Mouse (Mus musculus): ENCODE measurements at regions not wholly inside any gene's neighbourhood (a gene's known extent, or its start where the extent isn't known, plus 50 kb on each side); places are given as distances from the start of the nearest gene placed in this dataset.
A peak's percentile ranks its signal among the peaks of the same experiment; 100 is the strongest.

GRCm38 (mm10) chr8:8984829-8985251, 294.5 kb upstream of the Arglu1 start:
- no peak for TF ChIP-seq CTCF (conservative IDR thresholded peaks at IDR 0.05)
- no peak for DNase-seq (ENCODE audit: low spot score in 2 of 2)
- no peak overlapping the region for H3K27ac ChIP-seq
- H3K4me3 ChIP-seq, result no peak overlapping the region

- no peak for DNase-seq (ENCODE audit: low spot score in 2 of 2)
- no peak for TF ChIP-seq CTCF (conservative IDR thresholded peaks at IDR 0.05)
- H3K4me3 ChIP-seq, result no peak overlapping the region
- H3K27ac ChIP-seq, result no peak overlapping the region
Measured at GRCm38 (mm10) chr8:8984159-8984828, 294.0 kb upstream of the Arglu1 start.

- Histone ChIP-seq H3K27ac (no peak overlapping the region), H3K4me3 (no peak overlapping the region)
- DNase-seq (ENCODE audit: low spot score in 2 of 2), result no peak
- no peak for TF ChIP-seq CTCF (conservative IDR thresholded peaks at IDR 0.05)
Measured at GRCm38 (mm10) chr8:8983133-8983661, 292.9 kb upstream of the Arglu1 start.

DNA sequence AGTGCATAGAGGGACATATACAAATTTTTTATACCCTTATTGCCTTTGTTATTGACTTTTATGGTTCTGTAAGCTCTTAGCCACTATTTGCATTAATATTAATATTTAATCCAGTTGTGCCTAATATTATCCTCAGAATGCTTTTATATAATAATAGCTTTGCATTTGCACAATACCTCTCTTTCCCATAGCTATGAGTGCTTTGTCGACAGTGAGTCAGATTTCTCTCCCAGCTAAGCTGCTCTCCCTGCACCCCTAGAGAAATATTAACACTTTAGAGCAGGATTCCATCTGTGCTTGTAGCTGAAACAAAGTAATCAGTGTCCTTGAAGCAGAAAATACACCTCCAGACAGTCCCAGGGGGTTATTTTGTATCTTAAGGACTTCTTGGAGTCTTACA, 288.6 kb upstream of the Arglu1 start:
- no peak for TF ChIP-seq CTCF (conservative IDR thresholded peaks at IDR 0.05)
- Histone ChIP-seq H3K4me3 (no peak overlapping the region), H3K27ac (no peak overlapping the region)
- DNase-seq (ENCODE audit: low spot score in 2 of 2), result no peak

DNA sequence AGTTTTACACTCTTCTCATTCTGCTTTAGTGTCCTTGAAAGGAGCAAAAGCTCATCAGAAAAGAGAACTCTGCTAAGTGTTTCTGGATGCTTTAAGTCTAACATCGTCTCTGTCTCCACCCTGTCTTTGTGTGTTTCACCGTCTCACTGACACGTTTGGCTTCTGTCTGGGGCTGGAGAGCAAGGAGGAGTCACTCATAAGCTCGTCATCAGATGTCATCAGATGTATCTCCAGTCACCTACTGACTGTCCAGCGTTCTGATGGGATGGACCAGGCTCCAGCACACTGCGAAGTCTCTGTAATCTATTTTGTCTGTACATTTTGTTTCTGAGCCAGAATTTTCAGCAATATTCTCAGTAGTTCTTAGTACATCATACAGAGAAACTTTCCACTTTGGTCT, 283.4 kb upstream of the Arglu1 start:
- H3K4me3 ChIP-seq, result no peak overlapping the region
- no peak for TF ChIP-seq CTCF (conservative IDR thresholded peaks at IDR 0.05)
- DNase-seq (ENCODE audit: low spot score in 2 of 2), result no peak

DNA sequence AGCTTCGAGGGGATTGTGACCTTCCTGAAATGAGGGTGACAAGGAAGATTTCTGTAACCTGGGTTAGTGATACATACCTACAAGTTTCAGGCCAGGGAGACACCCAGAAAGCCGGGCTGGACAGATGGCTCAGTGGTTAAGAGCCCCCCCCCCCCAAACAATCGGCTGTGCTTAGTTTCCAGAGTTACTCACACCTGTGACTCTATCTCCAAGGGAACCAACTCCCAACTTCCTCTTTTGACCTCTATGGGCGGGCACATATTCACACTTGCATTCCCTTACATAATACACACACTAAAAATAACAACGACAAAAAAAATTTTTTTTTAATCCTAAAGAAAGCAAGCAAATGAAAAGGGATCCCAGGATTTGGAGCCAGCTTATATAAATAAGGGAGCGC, 283.0 kb upstream of the Arglu1 start:
- no peak for DNase-seq (ENCODE audit: low spot score in 2 of 2)
- TF ChIP-seq CTCF (conservative IDR thresholded peaks at IDR 0.05), result no peak

More for the DNA sequence above, 283.4 kb upstream of the Arglu1 start:
- no peak overlapping the region for H3K27ac ChIP-seq

DNA sequence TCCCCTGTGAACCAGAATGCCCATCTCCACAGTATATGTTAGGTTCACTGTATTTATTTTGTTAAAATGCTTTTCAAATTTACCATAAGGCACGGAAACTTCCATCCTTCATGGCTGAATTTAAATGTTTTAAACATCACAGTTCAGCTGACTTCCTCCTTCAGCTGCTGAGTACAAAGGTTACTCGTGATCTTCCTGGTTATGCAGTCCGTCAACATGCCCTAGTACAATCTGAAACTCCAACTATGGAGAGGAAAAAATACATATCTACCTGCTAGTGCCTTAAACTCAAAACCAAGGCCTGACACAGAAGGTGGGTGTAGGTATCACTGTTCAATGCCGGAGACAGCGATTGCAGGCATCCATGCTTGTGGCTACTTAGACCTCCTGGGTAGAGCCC, 280.5 kb upstream of the Arglu1 start:
- DNase-seq (ENCODE audit: low spot score in 2 of 2), result no peak
- Histone ChIP-seq H3K27ac (no peak overlapping the region), H3K4me3 (no peak overlapping the region)
- no peak for TF ChIP-seq CTCF (conservative IDR thresholded peaks at IDR 0.05)

More for the DNA sequence above, 283.0 kb upstream of the Arglu1 start:
- H3K4me3 ChIP-seq, result no peak overlapping the region
- no peak overlapping the region for H3K27ac ChIP-seq

DNA sequence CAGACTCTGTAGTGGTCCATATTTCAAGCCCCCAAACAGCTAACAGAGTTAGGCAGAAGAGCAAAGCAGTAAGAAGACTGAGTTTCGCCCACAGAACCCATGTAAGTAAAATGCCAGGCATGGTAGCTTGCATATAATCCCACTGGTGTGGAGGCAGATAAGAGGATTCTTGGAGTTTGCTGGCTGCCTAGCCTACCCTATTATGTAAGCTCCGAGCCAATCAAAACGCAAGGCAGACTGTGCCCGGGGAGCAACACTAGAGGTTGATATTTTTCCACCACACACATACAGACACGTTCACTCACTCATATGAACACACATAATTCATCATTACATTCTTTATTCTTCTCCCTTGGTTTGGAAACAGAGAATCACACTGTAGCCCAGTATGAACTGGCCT, 280.0 kb upstream of the Arglu1 start:
- no peak overlapping the region for H3K4me3 ChIP-seq
- no peak for DNase-seq (ENCODE audit: low spot score in 2 of 2)
- H3K27ac ChIP-seq, result no peak overlapping the region
- TF ChIP-seq CTCF (conservative IDR thresholded peaks at IDR 0.05), result no peak

DNA sequence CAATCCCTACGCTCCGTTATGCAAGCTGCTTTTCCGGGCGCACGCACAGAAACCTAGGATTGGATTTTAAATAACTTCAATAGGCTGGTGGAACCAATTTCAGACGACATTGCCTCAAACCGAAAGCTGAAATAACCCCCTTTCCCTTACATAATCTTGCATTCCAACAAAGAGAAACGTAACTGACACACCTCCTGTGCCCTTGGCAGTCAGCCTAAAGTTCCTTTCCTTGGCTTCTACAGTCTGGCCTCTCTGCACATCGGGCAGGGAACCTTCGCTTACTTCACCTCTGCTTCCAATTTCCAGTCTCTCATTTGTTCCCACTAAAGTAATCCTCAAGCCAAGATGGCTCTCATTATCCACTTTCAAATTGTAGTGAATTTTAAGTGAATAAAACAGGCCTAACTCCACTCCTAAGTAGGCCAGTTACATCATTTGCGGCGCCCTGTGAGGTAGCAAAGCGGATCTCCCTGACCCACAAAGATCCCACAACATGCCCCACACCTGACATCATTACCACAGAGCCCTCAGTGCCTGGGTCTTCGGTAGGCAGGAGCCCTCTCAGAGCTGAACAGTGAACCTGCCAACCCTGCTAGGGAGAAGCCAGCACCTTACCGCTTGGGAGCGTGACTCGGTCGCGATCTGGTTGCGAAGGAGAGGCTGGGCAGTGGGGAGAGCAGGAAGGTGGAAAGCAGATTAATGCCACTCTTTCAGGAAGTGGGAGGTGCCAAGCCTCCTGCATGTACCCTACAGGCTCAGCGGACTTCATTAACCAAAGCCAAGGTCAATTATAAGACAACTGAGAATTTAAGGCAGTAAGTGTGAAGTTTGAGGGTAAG, 279.0 kb upstream of the Arglu1 start:
- no peak overlapping the region for H3K27ac ChIP-seq
- no peak for DNase-seq (ENCODE audit: low spot score in 2 of 2)

GRCm38 (mm10) chr8:8966658-8967048, 276.3 kb upstream of the Arglu1 start:
- no peak for TF ChIP-seq CTCF (conservative IDR thresholded peaks at IDR 0.05)
- Histone ChIP-seq H3K27ac (no peak overlapping the region), H3K4me3 (no peak overlapping the region)
- DNase-seq (ENCODE audit: low spot score in 2 of 2), result no peak

More for the DNA sequence above, 279.0 kb upstream of the Arglu1 start:
- H3K4me3 ChIP-seq, result no peak overlapping the region
- TF ChIP-seq CTCF (conservative IDR thresholded peaks at IDR 0.05), result no peak

- TF ChIP-seq CTCF (conservative IDR thresholded peaks at IDR 0.05), result no peak
- Histone ChIP-seq H3K4me3 (no peak overlapping the region), H3K27ac (no peak overlapping the region)
- no peak for DNase-seq (ENCODE audit: low spot score in 2 of 2)
Measured at GRCm38 (mm10) chr8:8965983-8966657, 275.8 kb upstream of the Arglu1 start.

DNA sequence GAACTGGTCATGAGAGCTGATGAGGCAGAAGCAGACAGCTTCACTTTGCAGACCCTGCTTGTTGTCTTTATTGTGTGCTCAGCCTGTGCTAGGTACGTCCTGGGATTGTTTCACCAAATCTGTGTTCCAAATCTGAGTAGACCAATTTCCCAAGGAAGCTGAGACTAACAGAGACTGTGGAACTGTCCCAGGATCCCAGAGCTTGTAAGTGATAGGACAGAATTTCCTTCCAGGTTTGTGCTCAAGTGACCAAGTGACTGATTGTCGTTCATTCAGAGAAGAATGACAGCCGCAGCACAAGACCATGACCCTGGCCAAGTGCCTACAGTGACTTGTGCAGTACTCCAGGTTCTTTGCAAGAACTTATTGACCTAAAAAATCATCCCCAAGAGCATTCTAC, 269.9 kb upstream of the Arglu1 start:
- H3K27ac ChIP-seq, result no peak overlapping the region
- no peak overlapping the region for H3K4me3 ChIP-seq
- no peak for DNase-seq (ENCODE audit: low spot score in 2 of 2)
- TF ChIP-seq CTCF (conservative IDR thresholded peaks at IDR 0.05), result no peak

GRCm38 (mm10) chr8:8959787-8960093, 269.4 kb upstream of the Arglu1 start:
- H3K27ac ChIP-seq, result peak overlapping the region; percentile 9; the same call in 1 of the 2 replicates

More at GRCm38 (mm10) chr8:8959787-8960093, 269.4 kb upstream of the Arglu1 start:
- no peak for DNase-seq (ENCODE audit: low spot score in 2 of 2)
- TF ChIP-seq CTCF (conservative IDR thresholded peaks at IDR 0.05), result no peak
- H3K4me3 ChIP-seq, result no peak overlapping the region
